Mouse (Mus musculus) ES-Bruce4 (cell line): Measurements from ENCODE around the gene Iqcd.

Source experiments
- CTCF ChIP-seq: IDR thresholded peaks from one replicate; pipeline ENCODE4 v1.8.1; 2011; ENCODE audit warnings: low read depth, low read length
- EP300 ChIP-seq: IDR thresholded peaks from 2 replicates; pipeline ENCODE4 v1.6.1; 2011; ENCODE audit warnings: low read depth, low read length; ENCODE audit not compliant: insufficient read depth
- POLR2A ChIP-seq: IDR thresholded peaks from one replicate; pipeline ENCODE4 v1.8.1; 2011; ENCODE audit warnings: low read length; ENCODE audit not compliant: insufficient read depth

DNA sequence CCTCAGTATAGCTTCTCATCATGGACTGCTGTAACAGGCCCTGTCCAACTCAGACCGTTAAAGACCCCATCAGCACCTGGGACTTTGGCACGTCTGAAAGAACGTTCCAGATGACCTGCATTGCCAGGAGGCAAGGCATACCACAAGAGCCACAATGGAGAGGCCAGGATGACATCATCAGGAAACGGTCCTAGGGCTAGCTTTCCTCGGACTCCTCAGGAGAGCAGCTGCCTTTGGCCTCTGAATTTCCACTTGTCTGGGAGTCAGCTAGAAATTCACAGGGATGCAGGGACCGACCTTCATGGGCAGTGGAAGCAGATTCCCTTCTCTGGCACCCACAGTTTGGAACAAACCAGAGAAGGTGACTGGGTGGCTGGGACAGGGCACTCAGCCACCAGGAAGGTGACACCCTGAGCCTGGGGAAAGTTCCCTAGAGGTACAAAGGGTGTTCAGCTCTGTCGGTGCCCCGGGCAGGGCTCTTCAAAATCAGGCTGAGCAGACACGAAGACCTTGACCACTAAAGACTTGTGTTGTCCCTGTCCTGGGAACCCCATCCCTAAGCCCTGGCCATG, 22.0 kb upstream of the Iqcd start:
- TF ChIP-seq CTCF (no peak), POLR2A (no peak), EP300 (no peak)
